Mouse (Mus musculus) kidney, postnatal 25 days (tissue): Measurements from ENCODE around the gene Nlrp4f.
A peak's percentile ranks its signal among the peaks of the same experiment; 100 is the strongest.

Experiments
- DNase-seq, 2 experiments: peaks; one replicate each; pipeline ENCODE4 v3.0.0; 2021; ENCODE audit warnings: mixed read lengths in 2 of 2

Gene Nlrp4f

GRCm38 (mm10) chr13:65205877-65206276 lies at the start of gene Nlrp4f:
TSS of gene Nlrp4f (minus strand) at chr13:65205977.
- no peak for DNase-seq

- DNase-seq = no peak
These were observed 37.5 kb upstream of the Nlrp4f start for GRCm38 (mm10) chr13:65243273-65243672.

- DNase-seq = peak in 1 of 2 experiments; percentile 37
These were observed 36.6 kb upstream of the Nlrp4f start for GRCm38 (mm10) chr13:65242319-65242787.

- peak in 1 of 2 experiments; percentile 63 for DNase-seq
These were observed 36.0 kb upstream of the Nlrp4f start for GRCm38 (mm10) chr13:65241627-65242318.

GRCm38 (mm10) chr13:65241099-65241626 lies 35.4 kb upstream of the Nlrp4f start:
- DNase-seq = peak; percentile 97 to 99

- DNase-seq = peak; percentile 97 to 98
These were observed 34.8 kb upstream of the Nlrp4f start for GRCm38 (mm10) chr13:65240509-65241098.

- DNase-seq = no peak
These were observed 31.4 kb upstream of the Nlrp4f start for GRCm38 (mm10) chr13:65237211-65237610.

- DNase-seq = no peak
These were observed 20.9 kb upstream of the Nlrp4f start for GRCm38 (mm10) chr13:65226657-65227056.

GRCm38 (mm10) chr13:65225945-65226344 lies 20.2 kb upstream of the Nlrp4f start:
- no peak for DNase-seq

GRCm38 (mm10) chr13:65200667-65201066 lies 5.1 kb downstream of the Nlrp4f start:
- DNase-seq = no peak

GRCm38 (mm10) chr13:65176472-65177091 lies 29.2 kb downstream of the Nlrp4f start:
- no peak for DNase-seq

GRCm38 (mm10) chr13:65175734-65176471 lies 29.9 kb downstream of the Nlrp4f start:
- DNase-seq = peak; percentile 35 to 45

- DNase-seq = no peak
These were observed 31.7 kb downstream of the Nlrp4f start for GRCm38 (mm10) chr13:65174102-65174501.

- no peak for DNase-seq
These were observed 55.8 kb downstream of the Nlrp4f start, which contains the start of gene Olfr466 for GRCm38 (mm10) chr13:65149940-65150339. TSS of gene Olfr466 (plus strand) at chr13:65150240.

GRCm38 (mm10) chr13:65137789-65138188 lies 68.0 kb downstream of the Nlrp4f start, which contains the start of gene Olfr465-ps1:
TSS of gene Olfr465-ps1 (plus strand) at chr13:65138089.
- no peak for DNase-seq
